Mouse (Mus musculus) G1E-ER4 (cell line): Measurements from ENCODE around the gene St6galnac6. TPM values are rescaled to one million over a fixed set of nuclear protein-coding genes. Genes with fewer than 3 reads are reported as not detected.

Experiments used
- GATA1 ChIP-seq: IDR thresholded peaks from one replicate; pipeline ENCODE4 v1.8.0; 2012; ENCODE audit warnings: low read length, inconsistent platforms
- polyA plus RNA-seq: library from polyadenylated mRNA; stranded (reverse); fragments of >175 nt; gene quantifications from 2 replicates; pipeline ENCODE4 v1.2.3, GENCODE M21; 2012

St6galnac6 gene
- polyA plus RNA-seq, 1 experiment: 58.6 TPM

DNA sequence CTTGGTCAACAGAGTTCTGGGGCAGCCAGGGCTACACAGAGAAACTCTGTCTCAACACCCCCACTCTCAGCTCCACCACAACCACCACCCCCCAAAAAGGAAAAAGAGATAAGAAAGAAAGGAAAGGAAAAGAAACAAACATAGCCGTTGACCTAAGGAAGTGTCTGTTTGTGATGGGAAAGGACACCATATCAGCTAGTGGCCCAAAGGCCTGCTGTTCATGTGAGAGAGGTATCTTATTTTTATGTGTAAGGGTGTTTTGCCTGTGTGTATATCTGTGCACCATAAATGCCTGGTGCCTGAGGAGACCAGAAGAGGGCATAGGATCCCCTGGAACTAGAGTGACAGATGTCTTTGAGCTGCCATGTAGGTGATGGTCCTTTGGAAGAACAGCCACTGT lies 40.1 kb downstream of the St6galnac6 start:
- no peak for TF ChIP-seq GATA1

GRCm38 (mm10) chr2:32640550-32641051 lies 41.1 kb downstream of the St6galnac6 start:
- TF ChIP-seq GATA1: no peak

DNA sequence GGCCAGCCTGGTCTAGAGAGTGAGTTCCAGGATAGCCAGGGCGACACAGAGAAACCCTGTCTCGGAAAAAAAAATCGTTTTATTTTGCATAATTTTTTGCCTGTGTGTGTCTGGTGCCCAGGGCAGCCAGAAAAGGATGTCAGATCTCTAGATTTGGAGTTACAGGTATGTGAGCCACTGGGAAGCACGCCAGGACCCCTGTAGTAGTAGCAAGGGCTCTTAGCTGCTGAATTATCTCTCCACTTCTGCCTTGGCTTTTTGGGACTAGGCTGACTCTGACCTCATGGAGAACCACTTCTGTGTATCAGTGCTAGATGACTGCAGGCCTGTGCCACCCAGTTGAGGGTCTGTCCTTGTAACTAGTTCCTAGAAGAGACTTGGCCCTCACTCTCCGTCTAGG lies 42.3 kb downstream of the St6galnac6 start:
- TF ChIP-seq GATA1: no peak

GRCm38 (mm10) chr2:32642813-32643212 lies 43.3 kb downstream of the St6galnac6 start:
- TF ChIP-seq GATA1: no peak

DNA sequence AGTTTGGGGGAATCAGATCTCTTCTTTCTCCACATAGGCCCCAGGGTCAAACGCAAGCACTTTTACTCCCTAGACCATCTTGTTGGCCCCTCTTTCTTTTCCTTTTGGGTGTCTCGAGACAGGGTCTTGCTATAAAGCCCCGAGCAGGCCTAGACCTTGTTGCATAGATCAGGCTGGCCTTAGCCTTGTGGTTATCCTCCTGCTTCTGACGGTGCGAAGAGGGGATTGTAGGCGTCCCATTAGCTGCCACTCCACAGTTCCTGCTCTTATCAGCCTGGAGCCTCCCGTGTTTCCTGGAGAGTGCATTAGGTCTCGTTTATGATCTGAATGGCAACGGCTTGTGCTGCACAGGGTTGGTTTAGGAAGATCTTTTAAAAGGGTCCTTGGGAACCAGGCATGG lies 44.6 kb downstream of the St6galnac6 start:
- no peak for TF ChIP-seq GATA1

- no peak for TF ChIP-seq GATA1
Observed at GRCm38 (mm10) chr2:32644799-32645475, 45.4 kb downstream of the St6galnac6 start.

DNA sequence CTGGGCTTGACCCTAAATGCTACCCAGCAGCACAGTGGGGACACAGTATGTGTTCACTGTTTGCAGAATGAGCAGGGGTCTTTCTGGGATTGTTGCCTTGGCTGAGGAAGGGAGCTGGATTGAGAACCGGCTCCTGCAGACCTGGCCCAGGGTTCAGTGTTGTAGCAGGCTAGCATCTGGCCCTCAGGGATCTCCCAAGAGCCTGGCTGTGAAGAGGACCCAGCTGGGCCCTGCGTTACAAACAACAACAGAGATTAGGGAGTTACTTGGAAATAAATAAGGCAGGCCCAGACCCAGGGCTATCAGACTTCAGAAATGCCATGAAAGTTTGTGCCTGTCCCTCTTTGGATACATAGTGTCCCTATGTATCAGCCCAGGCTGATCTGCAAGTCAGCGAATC lies 46.1 kb downstream of the St6galnac6 start:
- no peak for TF ChIP-seq GATA1

GRCm38 (mm10) chr2:32646379-32647056 lies 47.0 kb downstream of the St6galnac6 start, which contains the start of gene Eng:
TSS of gene Eng (plus strand) at chr2:32646595.
- no peak for TF ChIP-seq GATA1

DNA sequence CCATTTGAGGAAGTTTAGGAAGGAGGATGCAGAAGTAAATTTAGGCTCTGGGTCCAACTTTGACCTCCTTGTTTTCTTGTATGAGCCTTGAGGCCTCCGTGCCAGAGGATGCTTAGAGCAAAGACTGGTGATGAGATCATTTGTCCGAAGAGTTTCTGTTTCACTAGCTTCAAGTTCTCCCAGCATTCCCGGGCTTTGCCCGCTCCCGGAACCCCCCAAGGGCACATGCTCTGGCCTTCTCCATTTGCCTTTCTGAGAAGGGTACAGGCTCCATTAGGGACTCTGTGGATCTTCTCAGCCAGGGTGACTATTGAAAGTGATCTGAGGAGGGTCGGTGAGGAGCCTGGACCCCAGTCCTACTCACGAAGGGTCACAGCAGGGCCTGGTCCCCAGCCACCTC lies 47.9 kb downstream of the St6galnac6 start:
- TF ChIP-seq GATA1: no peak

GRCm38 (mm10) chr2:32653764-32654163 lies 54.3 kb downstream of the St6galnac6 start:
- no peak for TF ChIP-seq GATA1

GRCm38 (mm10) chr2:32654743-32655393 lies 55.4 kb downstream of the St6galnac6 start:
- TF ChIP-seq GATA1: no peak

DNA sequence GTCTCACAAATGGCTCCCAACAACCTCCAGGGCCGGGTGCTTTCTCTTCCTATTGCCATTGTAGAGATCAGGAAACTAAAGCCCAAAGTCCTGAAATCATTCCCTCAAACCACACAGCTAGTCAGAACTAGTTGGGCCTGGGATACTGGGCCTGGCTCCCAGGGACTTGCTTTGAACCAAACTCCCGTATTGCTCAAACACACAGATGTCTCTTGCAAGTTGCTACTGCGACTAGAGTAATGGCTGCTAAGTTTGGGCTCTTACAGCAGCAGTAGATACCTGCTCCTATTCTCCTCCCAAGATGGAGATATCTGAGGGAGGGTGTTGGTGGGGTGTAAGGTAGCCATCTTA lies 55.9 kb downstream of the St6galnac6 start:
- TF ChIP-seq GATA1: no peak

GRCm38 (mm10) chr2:32655826-32656225 lies 56.3 kb downstream of the St6galnac6 start:
- TF ChIP-seq GATA1: no peak

DNA sequence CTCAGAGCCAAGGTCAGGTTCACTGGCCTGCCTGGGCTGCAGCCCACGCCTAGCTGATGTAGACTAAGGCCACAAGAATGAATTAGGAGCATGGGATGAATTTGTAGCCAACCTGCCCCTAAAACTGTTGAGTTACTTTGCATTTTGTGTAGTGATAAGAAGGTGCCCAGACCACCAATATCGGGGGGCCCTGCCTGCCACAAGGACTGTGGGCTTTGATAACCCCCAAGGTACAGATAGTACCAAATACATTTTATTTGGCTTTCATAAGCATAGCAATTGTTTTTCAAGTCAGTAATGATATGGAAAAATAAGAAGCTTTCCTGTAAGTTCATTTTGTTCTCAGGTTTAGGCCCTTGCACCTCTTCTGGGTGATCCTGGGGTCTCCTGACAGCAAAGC lies 59.4 kb downstream of the St6galnac6 start:
- peak; percentile 32 for TF ChIP-seq GATA1

GRCm38 (mm10) chr2:32661509-32662107 lies 62.1 kb downstream of the St6galnac6 start:
- TF ChIP-seq GATA1: no peak

DNA sequence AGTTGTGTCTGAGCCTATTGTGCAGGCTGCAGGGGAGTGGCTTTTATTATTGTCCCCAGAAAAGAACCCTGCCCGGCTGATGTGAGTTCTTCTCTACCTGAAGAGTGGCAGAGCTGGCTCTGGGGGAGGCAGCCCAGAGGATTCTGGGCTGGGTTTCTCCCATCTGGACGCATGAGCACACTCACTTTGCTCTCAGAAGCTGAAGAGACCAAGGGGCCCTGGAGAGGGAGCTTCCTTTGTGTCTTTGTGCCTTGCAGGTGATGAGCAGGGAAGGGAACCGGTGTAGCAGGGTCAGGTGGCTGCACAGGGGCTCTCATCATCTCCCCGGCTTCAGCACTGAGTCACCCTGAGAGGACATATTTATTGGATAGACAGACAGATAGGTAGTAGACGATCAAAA lies 62.8 kb downstream of the St6galnac6 start:
- no peak for TF ChIP-seq GATA1
